Mouse (Mus musculus) kidney, embryonic 14.5 days (tissue): ENCODE measurements around the gene Mrpl12. TPM values are rescaled to one million over a fixed set of nuclear protein-coding genes. Genes with fewer than 3 reads are reported as not detected.

ENCODE experiments used
- ATAC-seq: fragments of 200-750 bp; cut with Nextera tagmentation; 2 replicates; pipeline ENCODE4 v1.8.0; 2017; ENCODE audit warnings: moderate number of reproducible peaks, mild to moderate bottlenecking, moderate TSS enrichment, moderate library complexity; ENCODE audit not compliant: low FRiP score, low TSS enrichment
- H3K27ac ChIP-seq: fragments of 300-500 bp; sonication (generic); 2 replicates; pipeline ENCODE4 v1.5.1; 2014; ENCODE audit warnings: low read depth, mild to moderate bottlenecking, low read length, moderate library complexity, mixed read lengths
- H3K27me3 ChIP-seq: fragments of 300-500 bp; sonication (generic); 2 replicates; pipeline ENCODE4 v1.6.1; 2014; ENCODE audit warnings: mild to moderate bottlenecking, low read length; ENCODE audit not compliant: control insufficient read depth, insufficient read depth
- H3K36me3 ChIP-seq: fragments of 300-500 bp; sonication (generic); 2 replicates; pipeline ENCODE4 v1.6.1; 2014; ENCODE audit warnings: low read length, mixed read lengths; ENCODE audit not compliant: control insufficient read depth, insufficient read depth
- H3K4me1 ChIP-seq: fragments of 300-500 bp; sonication (generic); 2 replicates; pipeline ENCODE4 v1.6.1; 2014; ENCODE audit warnings: low read length, mixed read lengths; ENCODE audit not compliant: control insufficient read depth, insufficient read depth
- H3K4me2 ChIP-seq: fragments of 300-500 bp; sonication (generic); replicated peaks from 2 replicates; pipeline ENCODE4 v1.6.1; 2014; ENCODE audit warnings: low read depth, mild to moderate bottlenecking, low read length
- H3K4me3 ChIP-seq: fragments of 300-500 bp; sonication (generic); 2 replicates; pipeline ENCODE4 v1.5.1; 2014; ENCODE audit warnings: mild to moderate bottlenecking, low read length
- H3K9ac ChIP-seq: fragments of 300-500 bp; sonication (generic); 2 replicates; pipeline ENCODE4 v1.6.1; 2014; ENCODE audit warnings: low read depth, mild to moderate bottlenecking, low read length, moderate library complexity
- H3K9me3 ChIP-seq: fragments of 300-500 bp; sonication (generic); 2 replicates; pipeline ENCODE4 v1.6.1; 2016; ENCODE audit warnings: low read length; ENCODE audit not compliant: control insufficient read depth
- WGBS: fragments of 180-500 bp; shearing (Covaris S2); extraction: QIAGEN DNeasy Blood & Tissue Kit; methylation state at CpG from one replicate; pipeline ENCODE4 v1.1.7; 2014; 5-methylcytosine and 5-hydroxymethylcytosine counted together
- polyA plus RNA-seq: library from polyadenylated mRNA; unstranded; fragments of >200 nt; fragmentation: Nextera tagmentation; extraction: Ambion mirVana; gene quantifications from 2 replicates; pipeline ENCODE4 v1.2.1, GENCODE M21; 2014

Mrpl12 gene
- polyA plus RNA-seq, 1 experiment from 2014 or later = 176 TPM

DNA sequence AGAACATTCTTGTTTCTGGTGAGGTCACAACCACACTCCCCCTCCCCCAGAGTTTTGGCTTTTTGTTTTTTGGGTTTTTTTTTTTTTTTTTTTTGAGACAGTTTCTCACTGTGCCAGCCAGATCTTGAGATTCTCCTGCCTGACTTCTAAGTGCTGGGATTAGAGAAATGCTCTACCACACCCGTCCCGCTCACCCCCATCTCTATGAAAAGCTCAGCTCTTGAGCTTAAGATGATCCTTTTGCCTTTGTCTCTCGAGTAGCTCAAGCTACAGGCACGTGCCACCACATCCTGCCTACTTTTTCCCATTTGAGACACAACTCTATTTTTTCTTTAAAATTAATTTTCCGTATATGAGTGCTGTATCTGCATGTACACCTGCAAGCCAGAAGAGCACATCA lies 20.0 kb upstream of the Mrpl12 start:
- H3K4me2 ChIP-seq = no peak overlapping the region
- H3K36me3 ChIP-seq = peaks cover 52% of the 10 kb centered on the region
- H3K4me1 ChIP-seq = peaks cover 16% of the 10 kb centered on the region
- no peak overlapping the region for H3K27ac ChIP-seq
- WGBS = 90% methylated on average over 5 of the region's 5 CpGs
- no peak for ATAC-seq
- H3K27me3 ChIP-seq = no peaks in the 10 kb centered on the region
- no peaks in the 10 kb centered on the region for H3K9me3 ChIP-seq
- H3K9ac ChIP-seq = no peak overlapping the region
- no peak overlapping the region for H3K4me3 ChIP-seq

DNA sequence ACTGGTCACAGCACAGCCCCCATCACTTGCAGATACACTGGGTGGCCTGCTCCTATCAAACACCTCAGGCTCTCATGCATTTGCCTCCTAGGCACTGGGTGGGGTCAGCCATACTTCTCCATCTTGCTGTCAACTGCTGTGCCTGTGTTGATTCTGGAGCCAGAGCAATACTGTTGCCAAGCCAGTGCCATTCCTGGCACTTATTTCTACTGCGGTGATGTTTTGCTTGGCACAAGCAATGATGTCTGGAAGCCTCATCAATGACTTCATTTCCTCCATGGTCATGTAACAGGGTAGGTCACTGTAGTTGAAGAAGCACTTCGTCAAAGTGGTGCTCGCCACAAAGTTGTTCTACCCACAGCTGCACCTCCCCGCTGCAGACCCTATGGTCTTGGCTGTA lies 18.9 kb upstream of the Mrpl12 start:
- 92% methylated on average over 4 of the region's 4 CpGs for WGBS
- ATAC-seq = no peak
- no peak overlapping the region for H3K4me3 ChIP-seq

GRCm38 (mm10) chr11:120467051-120467735 lies 17.2 kb upstream of the Mrpl12 start, which contains the start of gene Arl16:
Gene Arl16 (minus strand): TSS chr11:120467607.
- H3K4me3 ChIP-seq = peak within 1 kb of the TSS; percentile 99
- peaks cover 56% of the 10 kb centered on the region for H3K36me3 ChIP-seq
- under 1% methylated on average over 53 of the region's 54 CpGs for WGBS
- peak within 1 kb of the TSS; percentile 97 for H3K4me2 ChIP-seq
- peaks cover 16% of the 10 kb centered on the region for H3K4me1 ChIP-seq
- no peaks in the 10 kb centered on the region for H3K27me3 ChIP-seq
- peak within 1 kb of the TSS; percentile 86 for H3K9ac ChIP-seq
- ATAC-seq = peak; percentile 100
- peak within 1 kb of the TSS; percentile 51; the same call in 1 of the 2 replicates for H3K27ac ChIP-seq
- no peaks in the 10 kb centered on the region for H3K9me3 ChIP-seq

More for the DNA sequence above, 18.9 kb upstream of the Mrpl12 start:
- Histone ChIP-seq H3K9ac (no peak overlapping the region), H3K36me3 (peaks cover 55% of the 10 kb centered on the region), H3K4me1 (peaks cover 16% of the 10 kb centered on the region), H3K27ac (no peak overlapping the region), H3K4me2 (no peak overlapping the region), H3K9me3 (no peaks in the 10 kb centered on the region), H3K27me3 (no peaks in the 10 kb centered on the region)

DNA sequence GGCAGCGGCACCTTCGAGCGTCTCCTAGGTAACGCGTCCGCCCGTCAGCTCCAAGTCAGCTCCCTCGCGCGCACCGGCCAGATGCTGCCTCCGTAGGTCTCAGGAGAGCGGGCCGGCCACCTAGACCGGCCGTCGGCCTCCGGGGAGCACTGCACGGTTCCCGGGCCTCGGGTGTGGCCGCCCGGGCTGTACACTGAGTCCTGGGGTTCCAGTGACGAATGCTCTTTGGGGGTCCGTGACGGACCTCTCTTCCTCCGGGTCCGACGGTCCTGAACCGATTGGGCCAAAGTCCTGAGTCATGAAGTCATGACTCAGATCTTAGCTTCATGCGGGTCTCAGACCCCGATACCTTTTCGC lies 16.7 kb upstream of the Mrpl12 start:
- ATAC-seq = peak; percentile 54

DNA sequence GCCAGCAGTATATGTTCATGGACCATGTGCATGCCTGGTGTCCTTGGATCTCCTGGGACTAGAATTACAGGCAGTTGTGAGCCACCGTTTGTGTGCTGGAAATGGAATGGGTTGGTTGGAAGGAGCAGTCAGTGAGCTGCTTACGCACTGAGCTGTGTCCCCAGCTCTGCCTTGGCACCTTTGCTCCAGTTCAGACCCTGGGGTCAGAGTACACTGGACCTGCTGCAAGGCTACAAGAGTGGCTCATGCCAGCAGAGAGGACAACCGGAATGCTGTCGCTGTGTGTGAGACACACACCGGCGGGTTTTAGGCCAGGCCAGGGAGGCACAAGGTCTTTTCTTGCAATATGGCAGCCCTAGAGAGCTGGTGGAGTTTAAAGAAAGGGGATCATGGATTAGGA lies 12.4 kb upstream of the Mrpl12 start:
- Histone ChIP-seq H3K9ac (no peak overlapping the region), H3K27me3 (no peaks in the 10 kb centered on the region), H3K27ac (no peak overlapping the region), H3K4me3 (no peak overlapping the region), H3K9me3 (no peaks in the 10 kb centered on the region), H3K4me2 (no peak overlapping the region), H3K36me3 (peaks cover 69% of the 10 kb centered on the region), H3K4me1 (peaks cover 8% of the 10 kb centered on the region)
- no peak for ATAC-seq
- WGBS = 96% methylated on average over 6 of the region's 6 CpGs

More for the DNA sequence above, 16.7 kb upstream of the Mrpl12 start:
- no peaks in the 10 kb centered on the region for H3K9me3 ChIP-seq
- H3K4me3 ChIP-seq = peak overlapping the region; percentile 99
- H3K4me2 ChIP-seq = peak overlapping the region; percentile 87
- peaks cover 56% of the 10 kb centered on the region for H3K36me3 ChIP-seq
- H3K9ac ChIP-seq = peak overlapping the region; percentile 86
- no peak overlapping the region for H3K27ac ChIP-seq
- H3K4me1 ChIP-seq = peaks cover 16% of the 10 kb centered on the region
- WGBS = under 1% methylated on average over 33 of the region's 33 CpGs
- H3K27me3 ChIP-seq = no peaks in the 10 kb centered on the region

DNA sequence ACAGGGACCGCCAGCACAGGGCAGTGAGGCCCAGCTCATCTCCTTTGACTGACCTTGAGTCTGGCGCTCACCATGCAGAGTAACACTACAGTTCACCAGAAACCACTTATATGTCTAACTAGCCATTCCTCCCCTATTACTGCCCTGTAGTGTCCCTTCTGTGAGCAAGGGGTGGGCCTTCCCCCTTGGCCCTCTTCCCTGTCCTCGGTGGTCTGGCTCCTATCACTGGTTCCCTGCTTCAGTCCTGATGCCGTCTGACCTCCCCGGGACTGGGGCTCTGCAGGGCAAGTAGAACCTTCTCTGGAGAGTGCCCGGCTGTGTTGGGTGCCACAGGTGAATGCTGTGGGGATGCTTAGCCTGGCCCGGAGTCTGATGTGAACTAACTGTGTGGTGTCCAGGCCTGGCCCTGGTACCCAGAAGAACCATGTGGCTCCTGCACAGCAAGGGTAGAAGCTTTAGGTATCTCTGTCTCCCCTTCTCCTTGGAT lies 922 bp upstream of the Mrpl12 start:
- Histone ChIP-seq H3K36me3 (peaks cover 79% of the 10 kb centered on the region), H3K4me3 (peak overlapping the region; percentile 89; the same call in 1 of the 2 replicates), H3K27ac (peak overlapping the region; percentile 70; the same call in 1 of the 2 replicates)

DNA sequence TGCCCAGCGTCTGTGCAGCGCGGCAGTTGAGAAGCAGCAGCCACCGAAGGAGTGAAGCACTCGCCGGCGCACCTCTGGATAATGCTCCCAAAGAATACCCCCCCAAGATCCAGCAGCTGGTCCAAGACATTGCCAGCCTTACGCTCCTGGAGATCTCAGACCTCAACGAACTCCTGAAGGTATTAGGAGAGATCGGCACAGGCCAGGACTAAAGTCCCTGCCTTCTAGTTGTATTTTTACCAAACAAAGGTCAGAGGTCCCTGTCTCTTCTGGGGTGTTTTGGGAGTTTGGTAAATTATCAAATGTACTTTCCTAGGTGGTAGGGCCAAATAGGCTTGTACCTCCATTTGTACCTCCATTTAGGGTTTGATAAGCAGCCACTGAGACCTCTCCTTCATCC lies 838 bp downstream of the Mrpl12 start:
- Histone ChIP-seq H3K4me1 (peaks cover 13% of the 10 kb centered on the region), H3K27ac (peak overlapping the region; percentile 70; the same call in 1 of the 2 replicates), H3K27me3 (no peaks in the 10 kb centered on the region), H3K9me3 (no peaks in the 10 kb centered on the region), H3K4me3 (peak overlapping the region; percentile 89), H3K36me3 (peaks cover 67% of the 10 kb centered on the region), H3K4me2 (peak overlapping the region; percentile 84), H3K9ac (peak overlapping the region; percentile 94)
- ATAC-seq = no peak
- WGBS = 6% methylated on average over 10 of the region's 10 CpGs

More for the DNA sequence above, 922 bp upstream of the Mrpl12 start:
- peak overlapping the region; percentile 94; the same call in 1 of the 2 replicates for H3K9ac ChIP-seq
- no peaks in the 10 kb centered on the region for H3K27me3 ChIP-seq
- WGBS = 87% methylated on average over 7 of the region's 7 CpGs
- ATAC-seq = no peak
- no peaks in the 10 kb centered on the region for H3K9me3 ChIP-seq
- peak overlapping the region; percentile 84 for H3K4me2 ChIP-seq
- H3K4me1 ChIP-seq = 0 out of 2 replicates have a peak, but pooled peaks cover 6% of the 10 kb centered on the region

DNA sequence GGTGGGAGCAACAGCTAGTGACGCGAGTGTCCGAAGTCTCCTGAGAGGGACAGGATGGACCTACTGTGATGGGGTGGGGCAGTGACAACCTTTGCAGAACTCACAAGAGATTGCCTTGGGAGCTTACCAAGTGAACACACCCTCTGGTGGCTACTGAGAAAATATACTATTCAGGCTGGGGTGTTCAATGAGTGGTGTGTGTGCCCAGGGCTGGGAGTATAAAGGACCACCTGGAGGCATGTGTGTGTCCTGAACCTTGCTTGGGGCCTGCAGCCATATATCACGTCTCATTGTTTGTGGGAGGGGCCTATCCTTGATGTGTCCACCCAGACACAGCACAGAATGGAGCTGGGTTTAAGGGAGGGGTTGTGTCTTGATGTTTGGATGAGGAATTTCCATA lies 4.1 kb downstream of the Mrpl12 start:
- Histone ChIP-seq H3K4me3 (no peak overlapping the region), H3K9me3 (no peaks in the 10 kb centered on the region), H3K4me2 (no peak overlapping the region), H3K9ac (no peak overlapping the region), H3K27me3 (no peaks in the 10 kb centered on the region), H3K36me3 (peaks cover 37% of the 10 kb centered on the region), H3K4me1 (peaks cover 31% of the 10 kb centered on the region), H3K27ac (no peak overlapping the region)
- WGBS = 79% methylated on average over 4 of the region's 4 CpGs
- ATAC-seq = no peak

DNA sequence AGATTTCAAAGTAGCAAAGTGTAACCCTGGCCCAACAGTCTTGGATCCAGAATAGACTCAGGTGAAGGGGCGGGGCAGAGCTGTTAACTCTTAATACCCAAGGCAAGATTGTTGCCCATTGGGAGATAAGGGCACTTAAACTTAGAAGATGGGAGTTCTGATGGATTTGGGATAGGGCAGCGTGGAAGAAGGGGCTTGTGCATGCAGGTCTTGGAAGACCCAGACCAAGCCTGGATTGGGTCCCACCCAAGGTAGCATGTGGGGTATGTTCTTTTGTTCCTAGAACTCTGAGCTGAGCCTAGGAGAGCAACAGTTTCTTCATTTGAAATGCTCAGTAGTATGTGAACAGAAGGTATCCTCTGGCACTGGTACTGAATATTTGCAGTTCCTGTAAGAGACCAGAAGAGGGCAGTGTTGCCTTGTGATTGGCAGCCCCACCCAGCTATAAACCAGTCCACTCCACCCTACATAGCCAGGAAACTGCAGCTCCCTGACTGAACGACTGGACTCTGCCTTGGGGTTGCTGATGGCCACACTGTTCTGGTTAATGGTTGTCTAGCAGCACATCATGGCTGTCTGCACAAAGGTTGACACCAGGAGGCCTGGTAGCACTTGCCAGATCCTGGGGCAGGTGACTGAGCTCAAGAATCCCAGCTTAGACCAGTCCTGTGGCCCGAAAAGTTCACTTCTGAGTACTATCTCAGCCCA lies 4.8 kb downstream of the Mrpl12 start:
- no peak overlapping the region for H3K4me2 ChIP-seq
- ATAC-seq = peak; percentile 22
- 54% methylated on average over 4 of the region's 4 CpGs for WGBS
- no peaks in the 10 kb centered on the region for H3K9me3 ChIP-seq
- H3K9ac ChIP-seq = peak overlapping the region; percentile 31; the same call in 1 of the 2 replicates
- peak overlapping the region; percentile 76 for H3K27ac ChIP-seq
- no peaks in the 10 kb centered on the region for H3K27me3 ChIP-seq
- H3K36me3 ChIP-seq = peaks cover 35% of the 10 kb centered on the region
- H3K4me3 ChIP-seq = no peak overlapping the region; the same call in 1 of the 2 replicates
- peaks cover 33% of the 10 kb centered on the region for H3K4me1 ChIP-seq
